Mouse (Mus musculus): ENCODE results near the gene Atpaf1.

The Atpaf1 gene

GRCm38 (mm10) chr4:115784769-115785510, at the start of gene Atpaf1:
TSS of gene Atpaf1 (plus strand) at chr4:115784812.
- DNase-seq (ENCODE audit: low spot score): peak; percentile 61

DNA sequence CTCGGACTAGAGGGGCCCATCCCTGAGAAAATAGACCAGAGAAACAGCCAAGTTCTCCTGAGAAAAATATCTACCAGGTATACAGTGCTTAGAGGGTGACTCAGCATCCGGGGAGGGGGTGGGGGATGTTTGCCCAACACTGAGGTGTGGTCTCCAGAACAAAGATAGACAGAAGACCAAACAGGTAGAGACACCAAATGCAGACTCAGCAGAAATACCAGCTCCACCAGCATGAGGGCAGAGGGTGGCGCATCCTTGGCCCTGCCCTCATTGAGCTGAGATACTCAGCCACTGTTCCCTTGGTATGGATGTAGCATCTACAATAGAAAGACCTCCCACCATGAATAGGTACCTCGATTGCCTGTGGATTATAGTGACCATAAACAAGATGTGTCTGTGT, 49.7 kb upstream of the Atpaf1 start:
- DNase-seq (ENCODE audit: low spot score): no peak

- DNase-seq (ENCODE audit: low spot score): peak; percentile 96
These were observed 47.0 kb upstream of the Atpaf1 start, which contains the start of gene Efcab14 for GRCm38 (mm10) chr4:115737551-115738041. TSS of gene Efcab14 (plus strand) at chr4:115737744.

DNA sequence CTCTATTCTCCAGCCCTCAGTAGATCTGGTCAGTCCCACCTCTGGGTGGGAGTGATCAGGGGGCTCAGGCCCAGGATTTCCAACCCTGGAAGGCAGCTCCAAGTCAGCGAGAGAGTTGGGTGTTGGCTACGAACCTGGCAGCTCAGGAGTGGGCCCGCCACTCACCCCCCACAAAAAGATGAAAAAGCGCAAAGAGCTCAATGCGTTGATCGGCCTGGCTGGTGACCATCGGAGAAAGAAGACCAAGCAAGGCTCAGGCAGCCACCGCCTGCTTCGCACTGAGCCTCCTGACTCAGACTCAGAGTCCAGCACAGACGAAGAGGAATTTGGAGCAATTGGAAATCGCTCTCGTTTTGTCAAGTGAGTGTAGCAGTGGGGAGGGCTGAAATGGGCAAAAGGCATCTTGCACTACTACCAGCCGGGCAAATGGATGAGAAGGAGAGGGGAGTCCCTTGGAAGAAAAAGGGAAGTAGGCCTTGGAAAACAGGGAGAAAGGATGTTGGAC, 46.1 kb upstream of the Atpaf1 start:
- DNase-seq (ENCODE audit: low spot score): no peak

- DNase-seq (ENCODE audit: low spot score): no peak
These were observed 42.0 kb upstream of the Atpaf1 start for GRCm38 (mm10) chr4:115742658-115743057.

DNA sequence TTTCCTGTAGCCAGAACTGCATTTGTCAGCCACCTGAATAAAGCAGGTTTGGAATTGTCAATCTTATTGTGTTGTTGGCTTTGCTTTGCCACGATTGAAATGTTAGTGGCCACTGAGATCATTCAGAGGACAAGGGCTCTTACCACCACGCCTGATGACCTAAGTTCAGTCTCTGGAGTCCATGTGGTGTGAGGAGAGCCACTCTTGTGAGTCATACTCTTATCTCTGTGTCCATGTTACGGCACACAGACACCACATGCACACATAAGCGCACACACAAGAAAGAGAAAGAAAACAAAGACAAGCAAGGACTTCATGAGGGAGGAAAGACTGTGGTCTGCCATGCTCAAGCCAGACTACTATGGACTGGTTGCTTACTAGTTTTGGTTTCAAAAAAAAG, 41.5 kb upstream of the Atpaf1 start:
- no peak for DNase-seq (ENCODE audit: low spot score)

DNA sequence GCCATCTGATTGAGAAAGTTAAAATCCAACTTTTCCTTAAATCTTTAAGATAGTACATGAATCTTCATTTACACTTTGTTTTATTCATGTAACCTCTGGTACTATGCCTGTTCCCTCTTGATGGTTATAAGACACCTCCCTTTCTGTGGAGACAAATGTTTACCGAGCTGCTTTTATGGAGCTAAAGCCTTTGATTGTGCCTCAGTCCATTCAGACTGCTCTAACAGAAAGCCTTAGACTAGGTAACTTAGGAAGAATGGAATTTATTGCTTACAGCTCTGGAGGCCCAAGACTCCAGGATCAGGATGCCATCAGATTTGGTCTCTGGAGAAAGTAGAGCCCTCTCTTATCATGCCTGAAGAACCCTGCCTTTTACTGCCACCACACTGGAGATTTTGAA, 36.4 kb upstream of the Atpaf1 start:
- no peak for DNase-seq (ENCODE audit: low spot score)

- no peak for DNase-seq (ENCODE audit: low spot score)
These were observed 35.3 kb upstream of the Atpaf1 start for GRCm38 (mm10) chr4:115749336-115749735.

DNA sequence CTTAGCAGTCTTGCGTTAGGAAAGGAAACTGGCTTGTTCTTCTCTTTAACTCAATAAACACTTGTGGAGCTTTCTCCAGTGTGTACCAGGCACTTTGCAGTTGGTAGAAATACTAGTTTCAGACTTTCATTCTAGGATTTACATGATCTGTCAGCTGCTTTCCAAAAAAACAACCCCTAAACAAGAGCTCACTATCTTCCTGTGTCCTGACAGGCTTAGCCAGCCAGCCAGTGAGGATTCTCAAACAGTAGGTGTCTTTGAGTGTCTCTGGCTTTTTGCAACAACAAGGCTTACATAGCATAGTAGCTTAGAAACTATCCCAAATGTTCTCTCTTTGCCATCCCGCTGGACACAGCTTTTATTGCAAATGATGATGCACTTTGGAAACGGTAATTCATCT, 30.5 kb upstream of the Atpaf1 start:
- DNase-seq (ENCODE audit: low spot score): no peak

DNA sequence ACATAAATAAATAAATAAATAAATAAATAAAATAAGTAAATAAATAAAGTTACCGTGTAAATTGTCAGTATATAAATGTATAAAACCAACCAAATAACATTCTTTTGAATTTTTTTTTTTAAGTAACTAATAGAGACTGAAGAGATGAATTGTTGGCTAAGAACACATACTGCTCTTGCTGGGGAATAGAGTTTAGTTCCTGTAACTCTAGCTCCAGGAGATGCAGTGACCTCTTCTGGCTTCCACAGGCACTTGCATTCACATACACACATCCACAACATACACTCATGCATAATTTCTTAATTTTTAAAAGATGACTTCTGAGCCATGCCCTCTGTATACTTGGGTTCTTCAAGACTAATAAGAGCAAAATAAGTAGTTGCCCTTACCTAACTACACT, 29.8 kb upstream of the Atpaf1 start:
- no peak for DNase-seq (ENCODE audit: low spot score)

- DNase-seq (ENCODE audit: low spot score): peak; percentile 46
These were observed 23.4 kb upstream of the Atpaf1 start for GRCm38 (mm10) chr4:115761206-115761605.

DNA sequence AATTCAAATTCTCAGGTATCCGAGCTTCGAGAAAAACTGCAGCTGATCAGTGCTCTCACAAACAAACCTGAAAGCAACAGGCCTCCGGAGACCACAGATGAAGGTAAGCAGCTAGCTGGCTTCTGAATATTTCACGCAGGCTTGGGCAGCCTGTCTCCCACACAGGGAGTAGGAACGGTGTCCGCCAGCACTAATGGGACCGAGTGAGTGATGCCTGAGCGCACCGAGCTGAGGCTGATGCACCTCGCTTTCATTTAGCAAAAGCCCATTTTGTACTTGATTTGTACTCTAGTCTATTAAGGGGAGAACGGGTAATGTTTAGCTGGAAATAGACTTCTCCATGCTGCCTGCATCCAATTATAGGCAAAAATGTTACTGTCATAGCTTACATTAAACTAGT, 20.0 kb upstream of the Atpaf1 start:
- no peak for DNase-seq (ENCODE audit: low spot score)

GRCm38 (mm10) chr4:115767647-115768467, 16.8 kb upstream of the Atpaf1 start:
- DNase-seq (ENCODE audit: low spot score): no peak

GRCm38 (mm10) chr4:115775056-115775455, 9.6 kb upstream of the Atpaf1 start:
- no peak for DNase-seq (ENCODE audit: low spot score)

DNA sequence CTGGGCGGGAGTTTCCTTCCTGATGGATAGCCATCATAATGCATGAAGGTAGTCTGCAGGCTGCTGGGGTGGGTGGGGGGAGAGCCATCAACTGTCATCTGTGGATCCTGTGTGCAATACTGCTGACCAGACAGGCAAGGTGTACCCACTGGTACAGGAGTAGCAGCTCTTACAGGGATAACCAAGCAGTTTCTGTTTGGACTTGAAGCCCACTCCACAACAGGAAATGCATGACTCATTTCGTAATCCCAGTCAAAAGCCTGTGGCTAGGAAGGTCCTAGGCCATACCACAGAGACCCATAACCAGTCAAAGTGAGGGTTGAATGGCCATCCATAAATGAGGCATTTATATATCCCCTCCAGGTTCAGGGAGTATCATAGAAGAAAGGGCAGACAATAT, 7.0 kb upstream of the Atpaf1 start:
- no peak for DNase-seq (ENCODE audit: low spot score)

- DNase-seq (ENCODE audit: low spot score): no peak
These were observed 4.3 kb upstream of the Atpaf1 start for GRCm38 (mm10) chr4:115780269-115780668.

DNA sequence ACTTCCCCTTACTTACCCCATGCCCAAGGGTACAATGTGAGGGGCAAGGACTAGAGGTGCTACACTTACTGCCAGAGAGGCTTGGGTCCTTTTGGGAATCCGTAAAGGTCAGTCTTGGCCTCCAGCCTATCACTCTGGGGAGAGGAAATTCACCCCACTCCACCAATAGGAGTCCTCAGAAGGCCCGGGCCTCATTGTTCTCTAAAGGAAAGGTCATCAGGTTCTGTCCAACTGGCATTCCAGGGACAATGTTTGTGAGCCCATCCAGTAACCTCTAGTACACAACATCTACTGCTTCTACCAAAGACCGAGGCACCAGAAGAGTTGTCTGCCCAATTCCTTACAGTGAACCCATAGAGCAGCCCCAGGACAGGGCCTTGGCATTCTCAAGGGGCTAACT, 3.7 kb upstream of the Atpaf1 start, which contains the start of gene Tex38:
TSS of gene Tex38 (minus strand) at position 101 of the 400 bp plus-strand sequence.
- DNase-seq (ENCODE audit: low spot score): no peak

- DNase-seq (ENCODE audit: low spot score): no peak
These were observed 2.4 kb upstream of the Atpaf1 start for GRCm38 (mm10) chr4:115782026-115782805.

GRCm38 (mm10) chr4:115785511-115786034, 961 bp downstream of the Atpaf1 start:
- peak; percentile 19 for DNase-seq (ENCODE audit: low spot score)

GRCm38 (mm10) chr4:115790864-115791263, 6.3 kb downstream of the Atpaf1 start:
- peak; percentile 23 for DNase-seq (ENCODE audit: low spot score)

- peak; percentile 17 for DNase-seq (ENCODE audit: low spot score)
These were observed 10.7 kb downstream of the Atpaf1 start for GRCm38 (mm10) chr4:115795360-115795759.

- DNase-seq (ENCODE audit: low spot score): no peak
These were observed 15.4 kb downstream of the Atpaf1 start for GRCm38 (mm10) chr4:115799981-115800380.

Measured in adipocyte (in vitro differentiated cells).